Mouse (Mus musculus) lung, postnatal 0 days (tissue): ENCODE measurements around the gene Dglucy. TPM values are rescaled to one million over a fixed set of nuclear protein-coding genes. Genes with fewer than 3 reads are reported as not detected.

Experiments
- ATAC-seq: fragments of 200-750 bp; cut with Nextera tagmentation; 2 replicates; pipeline ENCODE4 v1.8.0; 2017; ENCODE audit warnings: moderate library complexity
- DNase-seq: peaks from one replicate; pipeline ENCODE4 v3.0.0-alpha.2; 2016; ENCODE audit warnings: low spot score
- H3K27ac ChIP-seq: fragments of 300-500 bp; sonication (generic); 2 replicates; pipeline ENCODE4 v1.5.1; 2014; ENCODE audit warnings: antibody characterized with exemption, mild to moderate bottlenecking, low read length, mixed read lengths
- H3K27me3 ChIP-seq: fragments of 300-500 bp; sonication (generic); replicated peaks from 2 replicates; pipeline ENCODE4 v1.6.1; 2014; ENCODE audit warnings: low read length, mixed read lengths; ENCODE audit not compliant: insufficient read depth
- H3K36me3 ChIP-seq: fragments of 300-500 bp; sonication (generic); 2 replicates; pipeline ENCODE4 v1.6.1; 2014; ENCODE audit warnings: low read length, mixed read lengths; ENCODE audit not compliant: insufficient read depth
- H3K4me1 ChIP-seq: fragments of 300-500 bp; sonication (generic); 2 replicates; pipeline ENCODE4 v1.6.1; 2014; ENCODE audit warnings: antibody characterized with exemption, low read depth, low read length, mixed read lengths; ENCODE audit not compliant: insufficient read depth
- H3K4me2 ChIP-seq: fragments of 300-500 bp; sonication (generic); replicated peaks from 2 replicates; pipeline ENCODE4 v1.6.1; 2014; ENCODE audit warnings: low read depth, mild to moderate bottlenecking, low read length, moderate library complexity, mixed read lengths
- H3K4me3 ChIP-seq: fragments of 300-500 bp; sonication (generic); 2 replicates; pipeline ENCODE4 v1.5.1; 2014; ENCODE audit warnings: low read depth, low read length
- H3K9ac ChIP-seq: fragments of 300-500 bp; sonication (generic); replicated peaks from 2 replicates; pipeline ENCODE4 v1.6.1; 2014; ENCODE audit warnings: low read depth, mild to moderate bottlenecking
- H3K9me3 ChIP-seq: fragments of 300-500 bp; sonication (generic); 2 replicates; pipeline ENCODE4 v1.6.1; 2016; ENCODE audit warnings: low read length, mixed read lengths
- CTCF ChIP-seq: IDR thresholded peaks from 2 replicates; pipeline ENCODE4 v1.5.1; 2016; ENCODE audit warnings: antibody characterized with exemption, mild to moderate bottlenecking
- EP300 ChIP-seq: IDR thresholded peaks from 2 replicates; pipeline ENCODE4 v1.6.1; 2016; ENCODE audit warnings: antibody characterized with exemption, mild to moderate bottlenecking, control low read depth
- WGBS: fragments of 180-500 bp; shearing (Covaris S2); extraction: QIAGEN DNeasy Blood & Tissue Kit; methylation state at CpG from one replicate; pipeline ENCODE4 v1.1.7; 2014; 5-methylcytosine and 5-hydroxymethylcytosine counted together
- polyA plus RNA-seq: library from polyadenylated mRNA; unstranded; fragments of >200 nt; fragmentation: Nextera tagmentation; extraction: Ambion mirVana; gene quantifications from 2 replicates; pipeline ENCODE4 v1.2.1, GENCODE M21; 2015

Dglucy gene
- polyA plus RNA-seq, 1 experiment from 2014 or later: 2.1 TPM

DNA sequence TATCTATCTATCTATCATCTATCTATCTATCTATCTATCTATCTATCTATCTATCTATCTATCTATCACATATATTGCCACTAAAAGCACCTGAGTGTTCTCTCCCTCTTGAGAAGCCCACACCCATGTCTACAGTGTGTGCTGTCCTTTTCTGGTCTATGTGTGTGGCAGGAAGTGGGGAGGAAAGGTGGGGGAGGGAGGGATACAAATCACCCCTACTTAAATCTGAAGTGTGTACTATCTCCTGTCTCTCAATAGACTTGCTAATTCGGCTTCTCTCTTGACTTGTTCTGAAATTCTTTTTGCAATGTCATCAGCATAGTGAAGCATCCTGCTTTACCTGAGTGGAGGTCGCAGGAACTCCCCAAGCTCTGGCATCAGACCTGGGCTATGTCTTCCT, 77.5 kb downstream of the Dglucy start:
- no peaks in the 10 kb centered on the region for H3K9me3 ChIP-seq
- H3K4me3 ChIP-seq: no peak overlapping the region
- H3K4me1 ChIP-seq: no peaks in the 10 kb centered on the region
- TF ChIP-seq EP300 (no peak), CTCF (no peak)
- H3K9ac ChIP-seq: no peak overlapping the region
- no peaks in the 10 kb centered on the region for H3K27me3 ChIP-seq
- 71% methylated on average over 2 of the region's 2 CpGs for WGBS
- no peaks in the 10 kb centered on the region for H3K36me3 ChIP-seq
- no peak overlapping the region for H3K4me2 ChIP-seq
- ATAC-seq: no peak
- H3K27ac ChIP-seq: no peak overlapping the region
- no peak for DNase-seq

DNA sequence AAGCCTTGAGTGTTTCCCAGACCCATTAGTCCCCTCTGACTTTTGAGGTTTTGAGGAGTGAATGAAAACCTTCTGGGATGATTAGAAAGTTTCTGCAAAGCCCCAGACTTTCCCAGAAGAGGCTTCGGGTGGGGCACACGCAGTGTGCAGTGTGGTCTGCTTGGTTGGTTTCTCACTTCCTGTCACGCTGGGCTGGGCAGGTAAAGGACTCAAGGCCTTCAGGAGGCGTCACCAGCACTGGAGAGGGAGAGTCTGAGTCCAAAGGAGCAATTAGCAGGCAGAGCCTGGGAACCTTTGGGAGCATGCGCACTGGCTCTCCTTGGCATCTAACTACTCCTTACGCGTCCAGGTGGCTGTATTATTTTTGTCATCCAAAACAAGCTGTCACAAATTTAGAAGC, 78.9 kb downstream of the Dglucy start:
- DNase-seq (no peak), ATAC-seq (no peak)
- Histone ChIP-seq H3K27me3 (no peaks in the 10 kb centered on the region), H3K9me3 (no peaks in the 10 kb centered on the region), H3K4me2 (no peak overlapping the region), H3K4me3 (no peak overlapping the region), H3K27ac (no peak overlapping the region), H3K36me3 (no peaks in the 10 kb centered on the region), H3K4me1 (no peaks in the 10 kb centered on the region), H3K9ac (no peak overlapping the region)
- TF ChIP-seq EP300 (no peak), CTCF (no peak)
- 65% methylated on average over 7 of the region's 7 CpGs for WGBS

DNA sequence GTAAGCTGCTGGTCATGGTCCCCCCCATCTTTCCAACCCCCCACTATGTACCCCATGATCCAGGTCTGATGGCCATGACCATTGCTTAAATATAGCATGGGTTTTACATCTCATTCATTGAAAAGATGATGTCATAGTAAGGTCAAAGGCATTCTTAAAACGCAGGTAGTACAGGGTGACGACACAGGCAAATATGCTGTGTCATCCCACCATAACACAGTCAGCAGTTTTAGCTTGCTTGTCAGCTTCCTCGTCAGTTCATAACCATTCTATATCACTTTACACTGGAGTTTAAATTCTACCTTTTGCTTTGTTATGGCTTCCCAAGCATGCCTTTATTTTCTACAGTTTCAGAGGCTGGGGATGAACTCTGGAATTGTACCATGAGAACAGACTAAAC, 83.4 kb downstream of the Dglucy start:
- no peaks in the 10 kb centered on the region for H3K9me3 ChIP-seq
- TF ChIP-seq EP300 (no peak), CTCF (no peak)
- 63% methylated on average over 3 of the region's 3 CpGs for WGBS
- H3K36me3 ChIP-seq: no peaks in the 10 kb centered on the region
- H3K4me1 ChIP-seq: no peaks in the 10 kb centered on the region
- H3K4me3 ChIP-seq: no peak overlapping the region
- no peak for ATAC-seq
- H3K4me2 ChIP-seq: no peak overlapping the region
- no peak for DNase-seq
- H3K9ac ChIP-seq: no peak overlapping the region
- no peak overlapping the region for H3K27ac ChIP-seq
- H3K27me3 ChIP-seq: no peaks in the 10 kb centered on the region

DNA sequence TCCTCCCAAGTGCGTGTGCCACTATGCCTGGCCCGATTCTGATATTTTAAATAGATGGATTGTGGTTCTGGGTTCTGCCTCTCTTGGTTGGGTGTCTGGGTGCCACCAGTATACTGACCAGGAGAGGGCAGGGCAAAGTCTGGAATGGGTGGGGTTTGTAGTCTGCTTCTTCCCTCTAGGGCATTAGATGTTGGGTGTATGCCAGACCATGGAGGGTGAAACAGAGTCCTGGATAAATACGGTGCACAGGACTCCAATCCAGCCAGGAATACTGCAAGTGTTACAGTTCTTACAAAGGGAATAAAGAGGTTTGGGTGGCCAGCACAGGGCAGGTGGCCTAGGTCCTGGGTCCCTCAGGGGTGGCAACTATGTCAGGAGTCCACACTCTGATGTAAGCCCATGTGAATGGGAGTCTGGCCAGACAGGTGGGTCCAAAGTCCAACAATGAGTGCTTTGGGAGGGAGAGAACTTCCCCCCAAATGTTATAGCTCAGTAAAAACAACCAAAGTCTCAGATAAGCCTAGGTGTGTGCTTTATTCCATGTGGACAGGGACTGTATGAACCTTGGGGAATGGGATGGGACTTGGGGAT, 84.1 kb downstream of the Dglucy start:
- ATAC-seq (no peak), DNase-seq (no peak)
- Histone ChIP-seq H3K9ac (no peak overlapping the region), H3K27me3 (no peaks in the 10 kb centered on the region), H3K4me2 (no peak overlapping the region), H3K9me3 (no peaks in the 10 kb centered on the region), H3K4me1 (no peaks in the 10 kb centered on the region), H3K27ac (no peak overlapping the region), H3K36me3 (no peaks in the 10 kb centered on the region), H3K4me3 (no peak overlapping the region)
- 79% methylated on average over 3 of the region's 3 CpGs for WGBS
- TF ChIP-seq EP300 (no peak), CTCF (no peak)

DNA sequence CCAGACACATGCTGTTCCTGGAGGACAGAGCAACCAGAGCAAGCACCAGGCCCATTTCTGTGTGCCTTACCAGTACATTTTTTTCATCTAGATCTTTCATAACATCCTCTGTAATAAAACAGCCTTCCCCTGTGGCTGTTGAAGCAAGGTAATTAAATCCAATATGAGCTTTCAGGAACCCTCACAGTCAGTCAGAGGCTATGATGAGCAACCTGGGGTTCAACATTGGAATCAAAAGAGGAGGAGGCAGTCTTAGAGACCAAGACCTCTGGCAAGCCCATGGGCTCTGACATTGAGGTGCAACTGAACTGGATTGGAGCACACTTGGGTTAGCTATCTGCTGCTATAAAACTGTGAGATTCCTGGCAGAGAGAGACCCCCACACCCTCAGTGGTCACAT, 86.2 kb downstream of the Dglucy start:
- H3K27ac ChIP-seq: no peak overlapping the region
- H3K4me3 ChIP-seq: no peak overlapping the region
- no peak overlapping the region for H3K9ac ChIP-seq
- H3K4me1 ChIP-seq: no peaks in the 10 kb centered on the region
- no peaks in the 10 kb centered on the region for H3K36me3 ChIP-seq
- H3K9me3 ChIP-seq: no peaks in the 10 kb centered on the region
- H3K27me3 ChIP-seq: no peaks in the 10 kb centered on the region
- TF ChIP-seq CTCF (no peak), EP300 (no peak)
- no peak for DNase-seq
- no peak for ATAC-seq
- H3K4me2 ChIP-seq: no peak overlapping the region

DNA sequence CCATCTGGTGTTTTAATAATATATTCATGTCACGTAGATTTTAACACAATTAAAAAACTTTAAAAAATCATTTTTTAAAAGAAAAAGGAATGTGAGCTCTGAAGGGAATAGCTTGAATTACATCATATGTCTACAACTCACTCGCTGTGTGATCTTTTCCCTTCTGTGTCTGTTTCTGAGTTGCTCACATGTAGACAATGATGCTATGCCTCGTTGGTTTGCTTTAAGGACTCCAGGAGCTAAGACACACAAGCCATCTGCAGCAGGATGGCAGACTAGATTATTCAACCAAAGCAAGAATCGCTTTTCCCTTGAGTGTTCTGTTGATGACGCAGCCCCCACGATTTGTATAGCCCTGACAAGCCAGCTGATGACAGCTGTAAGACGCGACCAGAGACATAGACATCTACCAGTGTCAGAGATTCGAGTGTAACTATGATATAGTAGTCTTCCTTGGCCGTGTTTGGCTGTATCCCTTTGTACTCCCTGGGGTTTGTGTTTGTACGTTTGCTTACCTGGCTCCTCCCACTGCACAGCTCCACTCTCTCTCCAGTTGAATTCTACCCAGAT, 86.7 kb downstream of the Dglucy start:
- Histone ChIP-seq H3K4me1 (no peaks in the 10 kb centered on the region), H3K9me3 (no peaks in the 10 kb centered on the region), H3K4me3 (no peak overlapping the region), H3K27me3 (no peaks in the 10 kb centered on the region), H3K27ac (no peak overlapping the region), H3K36me3 (no peaks in the 10 kb centered on the region), H3K9ac (no peak overlapping the region), H3K4me2 (no peak overlapping the region)
- TF ChIP-seq EP300 (no peak), CTCF (no peak)
- DNase-seq: no peak
- ATAC-seq: no peak
- 54% methylated on average over 11 of the region's 11 CpGs for WGBS

DNA sequence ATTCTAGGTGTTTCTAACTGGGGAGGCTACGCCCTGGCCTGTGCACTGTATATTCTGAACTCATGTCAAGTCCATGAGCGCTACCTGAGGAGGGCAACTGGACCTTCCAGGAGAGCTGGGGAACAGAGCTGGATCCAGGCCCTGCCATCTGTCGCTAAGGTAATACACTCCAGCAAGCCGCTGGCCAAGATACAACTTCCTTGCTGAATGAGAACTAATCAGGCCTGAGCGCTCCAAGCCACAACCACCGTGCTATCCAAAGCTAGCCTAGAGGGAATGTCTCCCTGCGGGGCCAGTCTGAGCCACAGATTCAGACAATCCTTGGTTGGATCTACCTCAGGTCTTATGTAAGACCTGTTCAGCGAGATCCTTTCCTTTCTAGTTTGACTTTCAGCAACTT, 88.2 kb downstream of the Dglucy start:
- TF ChIP-seq EP300 (no peak), CTCF (no peak)
- Histone ChIP-seq H3K4me2 (no peak overlapping the region), H3K9ac (no peak overlapping the region), H3K27me3 (no peaks in the 10 kb centered on the region), H3K4me3 (no peak overlapping the region), H3K4me1 (no peaks in the 10 kb centered on the region), H3K9me3 (no peaks in the 10 kb centered on the region), H3K27ac (no peak overlapping the region), H3K36me3 (no peaks in the 10 kb centered on the region)
- DNase-seq (no peak), ATAC-seq (no peak)
- WGBS: 88% methylated on average over 8 of the region's 8 CpGs
